Mouse (Mus musculus): Measurements from ENCODE around the gene Eef2kmt. TPM values are rescaled to one million over a fixed set of nuclear protein-coding genes. Genes with fewer than 3 reads are reported as not detected.

The Eef2kmt gene
- polyA plus RNA-seq, 1 experiment from 2014 or later: 31.9 TPM

Small RNAs within 50 kb of the gene (microRNA-seq; reads per million reads assigned to microRNA genes)
- gene Gm23689: not detected
- not detected for gene Gm26095
- not detected for gene Mir6364

Other genes with a start within 250 kb of the Eef2kmt start
- gene Smim22, start 248.7 kb downstream of the Eef2kmt start, polyA plus RNA-seq (2015; fragmentation: Nextera tagmentation; extraction: Ambion mirVana): 11.2 and 13.7 TPM in 2 replicates
- gene Rogdi, start 242.4 kb downstream of the Eef2kmt start, polyA plus RNA-seq (2015; fragmentation: Nextera tagmentation; extraction: Ambion mirVana): 93.5 and 101 TPM in 2 replicates
- 162 and 164 TPM in 2 replicates for gene Glyr1, start 206.1 kb downstream of the Eef2kmt start, polyA plus RNA-seq (2015; fragmentation: Nextera tagmentation; extraction: Ambion mirVana)
- gene Ubn1, start 205.9 kb downstream of the Eef2kmt start, polyA plus RNA-seq (2015; fragmentation: Nextera tagmentation; extraction: Ambion mirVana): 18.5 and 19.9 TPM in 2 replicates
- 2.4 and 2.9 TPM in 2 replicates for gene Ppl, start 123.6 kb downstream of the Eef2kmt start, polyA plus RNA-seq (2015; fragmentation: Nextera tagmentation; extraction: Ambion mirVana)
- 0.06 and 0.09 TPM in 2 replicates for gene Sec14l5, start 108.9 kb downstream of the Eef2kmt start, polyA plus RNA-seq (2015; fragmentation: Nextera tagmentation; extraction: Ambion mirVana)
- 19.4 and 21.2 TPM in 2 replicates for gene Nagpa, start 52.0 kb downstream of the Eef2kmt start, polyA plus RNA-seq (2015; fragmentation: Nextera tagmentation; extraction: Ambion mirVana)
- 5.1 and 5.8 TPM in 2 replicates for gene AU021092, start 33.7 kb downstream of the Eef2kmt start, polyA plus RNA-seq (2015; fragmentation: Nextera tagmentation; extraction: Ambion mirVana)
- gene Alg1, start 22.4 kb downstream of the Eef2kmt start, polyA plus RNA-seq (2015; fragmentation: Nextera tagmentation; extraction: Ambion mirVana): 32.8 and 35.8 TPM in 2 replicates

All from kidney, embryonic 15.5 days (tissue).